8 mouse cellular contexts compared by ENCODE assay signal in the genomic region with DNA sequence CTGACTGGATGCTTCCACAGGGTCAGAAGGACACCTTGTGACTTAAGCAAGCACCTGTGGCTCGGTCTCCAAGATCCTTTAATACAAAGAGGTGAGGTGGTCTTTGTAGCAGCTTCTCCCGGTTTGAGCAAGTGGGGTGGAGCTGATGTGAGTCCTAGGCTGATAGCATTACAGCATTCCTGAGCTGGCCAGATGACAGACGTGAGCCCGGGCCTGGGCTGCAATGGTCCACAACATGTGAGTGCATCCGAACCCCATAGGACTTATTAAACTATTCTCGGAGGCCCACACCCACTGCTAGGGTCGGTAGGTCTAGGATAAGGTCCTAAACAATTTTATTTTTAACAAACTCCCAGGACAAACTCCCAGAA.
A peak's percentile ranks its signal among the peaks of the same experiment; 100 is the strongest.
DNase-seq lines count a peak whose midpoint lies in the region; ATAC-seq and TF ChIP-seq lines count a peak whose summit lies in the region.

No protein-coding gene starts in this region.

- peak overlapping the region; percentile 40 for H3K9ac ChIP-seq in heart, embryonic 12.5 days
- peak overlapping the region; percentile 69 for H3K9ac ChIP-seq in CH12.LX (ENCODE audit: insufficient read depth, low read depth)
- no peak overlapping the region; the same call in 1 of the 2 replicates for H3K9ac ChIP-seq in forebrain, embryonic 15.5 days (replicated peaks)

- no peak for TF ChIP-seq CTCF in CH12.LX (conservative IDR thresholded peaks at IDR 0.05 in 1 of 2, IDR thresholded peaks at IDR 0.05 in 1 of 2; ENCODE audit: low read depth in 2 of 2, low read length in 2 of 2)

- no peak for TF ChIP-seq EP300 in CH12.LX (IDR thresholded peaks at IDR 0.05; ENCODE audit: low read length)

- no peaks in the 10 kb centered on the region for H3K79me2 ChIP-seq in CH12.LX (replicated peaks; ENCODE audit: control insufficient read depth, extremely low read depth, insufficient read depth, poor library complexity, severe bottlenecking)

- 20% methylated on average over 7 of the region's 7 CpGs for WGBS in heart, embryonic 12.5 days
- 38% methylated on average over 7 of the region's 7 CpGs for WGBS in forebrain, embryonic 15.5 days

- H3K36me3 ChIP-seq in heart, embryonic 12.5 days, result peaks cover 4% of the 10 kb centered on the region; the same call in 1 of the 2 replicates
- H3K36me3 ChIP-seq in CH12.LX (replicated peaks in 1 of 2; ENCODE audit: control insufficient read depth in 1 of 2, insufficient read depth in 1 of 2, low read length in 1 of 2), result peaks cover 5 to 20% of the 10 kb centered on the region in 2 experiments
- peaks cover 11% of the 10 kb centered on the region for H3K36me3 ChIP-seq in forebrain, embryonic 15.5 days

- H3K4me1 ChIP-seq in heart, embryonic 12.5 days (replicated peaks), result peaks cover 16% of the 10 kb centered on the region
- H3K4me1 ChIP-seq in CH12.LX (ENCODE audit: control insufficient read depth in 1 of 2, insufficient read depth in 2 of 2), result peaks cover 27 to 55% of the 10 kb centered on the region in 2 experiments
- peaks cover 13% of the 10 kb centered on the region for H3K4me1 ChIP-seq in forebrain, embryonic 15.5 days

- H3K4me2 ChIP-seq in heart, embryonic 12.5 days, result peak overlapping the region; percentile 18
- H3K4me2 ChIP-seq in CH12.LX (ENCODE audit: insufficient read depth, low read depth, poor library complexity, severe bottlenecking), result peak overlapping the region; percentile 78
- H3K4me2 ChIP-seq in forebrain, embryonic 15.5 days (replicated peaks), result no peak overlapping the region

- ATAC-seq in heart, embryonic 12.5 days (ENCODE audit: insufficient number of reproducible peaks, low FRiP score), result 0 out of 2 replicates have a peak, but pooled peaks have one; percentile 37
- ATAC-seq in forebrain, embryonic 15.5 days (replicated peaks), result peak; percentile 62
- peak; percentile 19; the same call in 1 of the 2 replicates for ATAC-seq in megakaryocyte, adult 5-6 weeks (ENCODE audit: poor library complexity, severe bottlenecking)

- dilution Hi-C loops in CH12.LX (cut with MboI; ENCODE audit: extremely low pct_ligation_motif_present, extremely low pct_unique_long_range_greater_than_20kb, low sequenced_read_pairs), result no loop called here

- no peaks in the 10 kb centered on the region for H3K27me3 ChIP-seq in heart, embryonic 12.5 days (replicated peaks)
- no peaks in the 10 kb centered on the region for H3K27me3 ChIP-seq in CH12.LX (replicated peaks)
- H3K27me3 ChIP-seq in forebrain, embryonic 15.5 days, result no peaks in the 10 kb centered on the region

- TF ChIP-seq POLR2A in CH12.LX (IDR thresholded peaks at IDR 0.05; ENCODE audit: low read depth, low read length), result no peak

- no peak for DNase-seq in heart, adult 11 months
- DNase-seq in CH12.LX (ENCODE audit: extremely low read depth), result peak; percentile 43
- DNase-seq in frontal cortex, postnatal 14 days (ENCODE audit: low spot score in 2 of 2), result no peak
- no peak for DNase-seq in right cerebral cortex, postnatal 36 days (ENCODE audit: low spot score in 2 of 2)
- DNase-seq in kidney, adult 8-10 months, result no peak

- H3K27ac ChIP-seq in heart, embryonic 12.5 days (ENCODE audit: poor library complexity, severe bottlenecking), result peak overlapping the region; percentile 7; the same call in 1 of the 2 replicates
- H3K27ac ChIP-seq in CH12.LX (ENCODE audit: insufficient read depth, low read depth), result peak overlapping the region; percentile 70
- peak overlapping the region; percentile 58 for H3K27ac ChIP-seq in forebrain, embryonic 15.5 days (replicated peaks)

- H3K9me3 ChIP-seq in heart, embryonic 12.5 days (replicated peaks), result no peaks in the 10 kb centered on the region
- no peaks in the 10 kb centered on the region for H3K9me3 ChIP-seq in CH12.LX (replicated peaks; ENCODE audit: low read length)
- no peaks in the 10 kb centered on the region for H3K9me3 ChIP-seq in forebrain, embryonic 15.5 days

- in situ Hi-C loops in CH12.LX (cut with MboI; ENCODE audit: low pct_ligation_motif_present, low pct_unique_long_range_greater_than_20kb, low sequenced_read_pairs), result loop anchor here (5.0 to 25.0 kb wide), 5 partner anchors 296 to 998 kb away; partner anchors contain the start of gene Trib2

- no peak for TF ChIP-seq RAD21 in CH12.LX (IDR thresholded peaks at IDR 0.05; ENCODE audit: low read depth, low read length)

- H3K4me3 ChIP-seq in heart, embryonic 12.5 days, result no peak overlapping the region
- H3K4me3 ChIP-seq in CH12.LX (replicated peaks in 1 of 3; ENCODE audit: low read depth in 2 of 3, low read length in 2 of 3, poor library complexity in 1 of 3), result peak overlapping the region in 2 of 3 experiments; percentile 25 to 34
- H3K4me3 ChIP-seq in forebrain, embryonic 15.5 days, result no peak overlapping the region

TF ChIP-seq in CH12.LX, 34 proteins besides CTCF, POLR2A, EP300 and RAD21:
- TF ChIP-seq ZC3H11A (IDR thresholded peaks at IDR 0.05; ENCODE audit: low read depth, low read length), result no peak
- TF ChIP-seq ZKSCAN1 (IDR thresholded peaks at IDR 0.05; ENCODE audit: borderline replicate concordance, low read depth, low read length), result no peak
- no peak for TF ChIP-seq KAT2A (IDR thresholded peaks at IDR 0.05; ENCODE audit: insufficient replicate concordance, low read length)
- no peak for TF ChIP-seq CHD1 (IDR thresholded peaks at IDR 0.05; ENCODE audit: low read depth, low read length)
- TF ChIP-seq MYC (IDR thresholded peaks at IDR 0.05; ENCODE audit: low read depth, low read length), result no peak
- no peak for TF ChIP-seq NELFE (IDR thresholded peaks at IDR 0.05; ENCODE audit: low read depth, low read length)
- no peak for TF ChIP-seq ZNF384 (IDR thresholded peaks at IDR 0.05; ENCODE audit: low read depth, low read length)
- no peak for TF ChIP-seq MEF2A (IDR thresholded peaks at IDR 0.05; ENCODE audit: borderline replicate concordance, low read depth, low read length)
- no peak for TF ChIP-seq HCFC1 (IDR thresholded peaks at IDR 0.05; ENCODE audit: low read depth, low read length)
- no peak for TF ChIP-seq NRF1 (IDR thresholded peaks at IDR 0.05; ENCODE audit: low read depth, low read length)

Comparison
In these comparisons a context has a peak if more than half of its experiments do, and no peak if none do; other contexts are left out.
1. H3K27ac ChIP-seq: peak in every context shown above with its lines; median percentile 70 in CH12.LX; 58 in forebrain, embryonic 15.5 days; 7 in heart, embryonic 12.5 days.
2. H3K4me3 ChIP-seq: peak in CH12.LX (2 of 3); none in heart, embryonic 12.5 days (single experiment) and forebrain, embryonic 15.5 days (single experiment).
3. Peak in every context shown above with its lines, with median percentiles within 50 percentile points of each other: ATAC-seq.